Mouse (Mus musculus): ENCODE results near the gene Tmem209. TPM values are rescaled to one million over a fixed set of nuclear protein-coding genes. Genes with fewer than 3 reads are reported as not detected.

Gene Tmem209
- 28.0 and 28.1 TPM in 2 replicates for polyA plus RNA-seq (2015; fragmentation: Nextera tagmentation; extraction: Ambion mirVana)

DNA sequence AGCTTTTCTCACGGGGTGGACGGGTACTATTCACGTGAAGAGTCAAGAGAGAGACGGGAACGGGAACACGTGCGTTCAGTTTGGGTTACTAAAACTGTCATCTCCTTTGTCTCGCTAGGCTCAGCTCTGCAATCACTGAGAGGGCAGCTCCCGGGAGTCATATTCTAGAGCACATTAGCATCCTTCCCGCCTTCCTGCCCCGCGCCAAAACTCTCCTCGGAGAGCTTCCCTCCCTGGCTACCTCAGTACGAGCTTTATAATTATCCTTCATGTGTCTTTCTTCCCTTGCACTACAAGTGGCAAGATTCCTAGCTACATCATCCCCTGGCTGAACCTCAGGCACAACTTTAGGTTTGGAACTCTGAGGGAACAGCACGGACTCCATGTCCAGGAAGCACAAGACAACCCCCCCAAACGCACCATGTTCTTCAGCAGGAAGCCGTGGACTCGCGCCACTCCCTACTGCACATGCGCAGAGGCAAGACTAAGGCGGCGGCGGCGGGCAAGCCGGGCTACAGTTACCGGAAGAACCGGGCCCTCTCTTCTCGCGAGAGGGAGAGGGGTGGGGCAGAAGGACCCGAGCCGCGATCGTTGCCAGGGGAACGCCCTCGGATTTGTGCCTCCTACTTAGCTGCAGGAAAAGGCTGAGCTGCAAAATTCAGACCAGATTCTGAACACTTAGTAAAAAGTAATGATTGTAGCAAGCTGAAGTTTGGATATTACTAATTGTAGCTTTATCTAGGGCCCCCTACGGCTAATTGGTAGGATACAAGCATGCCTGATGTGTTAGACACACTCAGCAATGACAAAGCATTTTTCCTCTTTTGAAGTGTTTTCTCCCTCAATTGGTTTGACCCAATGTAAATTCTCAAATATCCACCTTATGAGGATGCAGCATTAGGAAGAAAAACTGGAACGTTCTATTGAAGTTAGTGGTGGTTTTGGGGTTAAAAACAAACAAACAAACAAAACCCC is at the start of gene Tmem209, which contains the start of gene Ssmem1:
Gene Tmem209, minus strand, starts transcription at position 519 of the 975 bp plus-strand sequence.
Gene Ssmem1, plus strand, starts transcription at position 585 of the 975 bp plus-strand sequence.
- Histone ChIP-seq H3K9me3 (no peaks in the 10 kb centered on the region), H3K36me3 (peaks cover 17% of the 10 kb centered on the region), H3K4me3 (peak within 1 kb of the TSS; percentile 55), H3K4me2 (peak within 1 kb of the TSS; percentile 58), H3K27ac (peak within 1 kb of the TSS; percentile 99), H3K4me1 (peaks cover 12% of the 10 kb centered on the region), H3K9ac (peak within 1 kb of the TSS; percentile 60), H3K27me3 (no peaks in the 10 kb centered on the region)
- WGBS: under 1% methylated on average over 37 of the region's 37 CpGs
- ATAC-seq (ENCODE audit: insufficient number of reproducible peaks, low FRiP score, low TSS enrichment, low read depth): peak; percentile 99

DNA sequence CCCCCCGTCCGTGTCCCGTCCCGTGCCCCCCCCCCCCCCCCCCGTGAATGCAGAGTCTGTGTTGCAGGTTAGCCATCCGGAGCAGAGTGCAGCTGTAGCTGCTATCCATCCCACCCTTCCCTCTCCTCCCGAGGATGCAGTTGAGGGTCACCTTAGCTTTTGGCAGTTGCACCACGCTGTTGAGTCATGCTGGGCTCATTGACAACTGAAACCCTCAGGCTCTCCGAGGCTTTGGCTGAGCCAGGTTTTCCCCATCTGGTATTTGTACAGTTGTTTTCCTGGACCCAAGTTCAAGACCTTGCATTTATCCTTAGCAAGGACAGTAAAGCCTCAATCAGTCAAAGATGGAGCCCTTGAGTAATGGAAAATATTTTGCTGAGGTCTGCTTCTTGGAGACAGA is 46.5 kb upstream of the Tmem209 start:
- H3K4me2 ChIP-seq: no peak overlapping the region
- H3K36me3 ChIP-seq: no peaks in the 10 kb centered on the region
- H3K4me3 ChIP-seq: no peak overlapping the region
- peak; percentile 68; the same call in 1 of the 2 replicates for ATAC-seq (ENCODE audit: insufficient number of reproducible peaks, low FRiP score, low TSS enrichment, low read depth)
- no peaks in the 10 kb centered on the region for H3K9me3 ChIP-seq
- H3K27me3 ChIP-seq: no peaks in the 10 kb centered on the region
- H3K27ac ChIP-seq: no peak overlapping the region
- 18% methylated on average over 7 of the region's 9 CpGs for WGBS
- peaks cover 23% of the 10 kb centered on the region for H3K4me1 ChIP-seq
- no peak overlapping the region for H3K9ac ChIP-seq

DNA sequence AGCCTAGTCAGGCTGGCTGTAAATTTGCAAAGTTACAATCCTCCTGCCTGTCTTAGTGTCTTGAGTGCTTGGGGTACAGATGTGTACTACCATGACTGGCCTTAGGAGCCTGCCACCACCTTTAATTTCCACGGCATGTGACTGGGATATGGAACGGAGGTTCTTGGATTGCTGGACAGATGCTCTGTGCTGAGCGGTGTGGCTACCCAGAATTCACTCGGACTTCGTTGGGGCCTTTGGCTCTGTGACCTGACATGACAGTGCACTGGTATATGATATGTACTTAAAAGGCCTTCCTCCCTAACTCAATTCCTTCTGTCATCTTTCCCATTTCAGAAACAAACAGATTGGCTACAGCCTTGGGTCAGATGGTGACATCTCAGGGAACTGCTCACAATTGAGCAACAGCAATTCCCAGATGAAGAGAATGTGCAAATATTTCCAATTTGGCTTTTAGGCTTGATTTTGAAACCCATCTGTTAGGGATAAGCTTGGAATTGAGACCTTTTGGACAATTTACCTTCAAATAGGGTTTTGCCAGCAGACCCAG is 45.1 kb upstream of the Tmem209 start:
- 77% methylated on average over 5 of the region's 5 CpGs for WGBS
- Histone ChIP-seq H3K4me1 (peaks cover 27% of the 10 kb centered on the region), H3K9ac (no peak overlapping the region), H3K4me2 (no peak overlapping the region), H3K4me3 (no peak overlapping the region), H3K27ac (no peak overlapping the region), H3K9me3 (no peaks in the 10 kb centered on the region), H3K27me3 (no peaks in the 10 kb centered on the region), H3K36me3 (no peaks in the 10 kb centered on the region)
- ATAC-seq (ENCODE audit: insufficient number of reproducible peaks, low FRiP score, low TSS enrichment, low read depth): no peak

DNA sequence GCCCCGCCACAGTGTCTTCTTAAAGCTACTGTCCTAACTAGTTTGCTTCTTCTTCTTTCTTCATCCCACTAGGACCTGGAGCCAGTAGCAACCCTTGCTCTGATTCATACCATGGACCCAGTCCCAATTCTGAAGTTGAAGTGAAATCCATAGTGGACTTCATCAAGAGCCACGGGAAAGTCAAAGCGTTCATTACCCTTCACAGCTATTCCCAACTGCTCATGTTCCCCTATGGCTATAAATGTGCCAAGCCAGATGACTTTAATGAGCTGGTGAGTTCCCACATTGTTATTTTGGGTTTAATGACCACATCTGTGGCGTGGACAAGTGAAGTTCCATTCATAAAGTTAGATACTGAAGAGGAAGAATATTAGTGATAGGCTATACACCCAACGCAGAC is 44.5 kb upstream of the Tmem209 start:
- ATAC-seq (ENCODE audit: insufficient number of reproducible peaks, low FRiP score, low TSS enrichment, low read depth): no peak
- Histone ChIP-seq H3K9me3 (no peaks in the 10 kb centered on the region), H3K4me3 (no peak overlapping the region), H3K27ac (peak overlapping the region; percentile 75), H3K9ac (no peak overlapping the region), H3K4me2 (no peak overlapping the region), H3K36me3 (no peaks in the 10 kb centered on the region), H3K4me1 (peaks cover 33% of the 10 kb centered on the region), H3K27me3 (no peaks in the 10 kb centered on the region)
- 50% methylated on average over 5 of the region's 5 CpGs for WGBS

DNA sequence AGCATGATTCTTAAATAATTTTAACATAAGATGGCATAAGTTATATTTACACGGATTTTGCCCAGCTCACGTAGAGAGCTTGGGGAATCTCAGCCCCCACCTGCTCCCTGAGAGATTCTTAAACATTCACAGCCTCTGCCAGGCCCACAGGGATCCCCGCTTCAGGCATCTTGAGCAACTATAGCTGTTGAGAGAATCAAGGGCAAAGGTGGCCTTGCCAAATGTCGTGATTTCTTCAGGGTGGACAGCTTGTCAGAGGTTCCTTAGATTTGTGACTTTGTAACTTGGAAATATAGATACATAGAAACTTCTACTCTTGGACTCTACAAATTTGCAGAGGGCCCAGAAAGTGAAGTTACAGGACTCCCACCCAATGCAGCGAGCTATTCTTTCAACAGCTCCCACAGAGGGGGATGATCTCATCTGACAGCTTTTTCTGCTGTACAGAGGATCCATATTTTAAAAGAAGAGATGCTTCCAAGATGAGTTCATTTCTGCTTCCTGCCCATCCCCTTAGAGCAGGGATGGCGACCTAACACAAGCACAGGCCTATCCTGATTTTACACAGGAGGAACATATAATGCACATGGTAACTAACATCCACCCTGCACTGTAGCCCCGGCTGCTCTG is 43.9 kb upstream of the Tmem209 start:
- Histone ChIP-seq H3K9ac (no peak overlapping the region), H3K4me1 (peaks cover 36% of the 10 kb centered on the region), H3K4me2 (no peak overlapping the region), H3K4me3 (no peak overlapping the region), H3K27ac (peak overlapping the region; percentile 75), H3K9me3 (no peaks in the 10 kb centered on the region), H3K36me3 (no peaks in the 10 kb centered on the region), H3K27me3 (no peaks in the 10 kb centered on the region)
- ATAC-seq (ENCODE audit: insufficient number of reproducible peaks, low FRiP score, low TSS enrichment, low read depth): no peak
- WGBS: 58% methylated on average over 7 of the region's 7 CpGs

DNA sequence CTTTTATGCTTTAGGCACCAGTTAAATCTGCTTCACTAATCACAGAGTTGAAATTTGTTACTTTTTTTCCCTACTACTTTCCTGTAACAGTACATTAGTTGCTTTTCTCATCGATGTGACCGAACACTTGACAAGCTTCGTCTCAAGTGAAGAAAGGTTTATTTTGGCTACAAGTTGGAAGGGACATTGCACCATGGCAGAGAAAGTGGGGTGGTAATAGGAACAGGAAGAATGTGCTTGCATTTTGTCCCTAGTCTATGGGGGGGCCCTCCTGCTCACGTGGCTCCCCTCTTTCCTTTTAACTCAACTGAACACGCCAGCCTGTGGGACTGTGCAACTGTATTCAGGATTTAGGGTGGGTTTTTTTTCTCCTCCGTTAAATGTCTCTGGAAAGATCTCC is 43.0 kb upstream of the Tmem209 start:
- Histone ChIP-seq H3K9me3 (no peaks in the 10 kb centered on the region), H3K4me3 (no peak overlapping the region), H3K4me1 (peaks cover 44% of the 10 kb centered on the region), H3K36me3 (no peaks in the 10 kb centered on the region), H3K4me2 (no peak overlapping the region), H3K27me3 (no peaks in the 10 kb centered on the region), H3K27ac (peak overlapping the region; percentile 84), H3K9ac (no peak overlapping the region)
- 30% methylated on average over 6 of the region's 6 CpGs for WGBS
- ATAC-seq (ENCODE audit: insufficient number of reproducible peaks, low FRiP score, low TSS enrichment, low read depth): no peak

DNA sequence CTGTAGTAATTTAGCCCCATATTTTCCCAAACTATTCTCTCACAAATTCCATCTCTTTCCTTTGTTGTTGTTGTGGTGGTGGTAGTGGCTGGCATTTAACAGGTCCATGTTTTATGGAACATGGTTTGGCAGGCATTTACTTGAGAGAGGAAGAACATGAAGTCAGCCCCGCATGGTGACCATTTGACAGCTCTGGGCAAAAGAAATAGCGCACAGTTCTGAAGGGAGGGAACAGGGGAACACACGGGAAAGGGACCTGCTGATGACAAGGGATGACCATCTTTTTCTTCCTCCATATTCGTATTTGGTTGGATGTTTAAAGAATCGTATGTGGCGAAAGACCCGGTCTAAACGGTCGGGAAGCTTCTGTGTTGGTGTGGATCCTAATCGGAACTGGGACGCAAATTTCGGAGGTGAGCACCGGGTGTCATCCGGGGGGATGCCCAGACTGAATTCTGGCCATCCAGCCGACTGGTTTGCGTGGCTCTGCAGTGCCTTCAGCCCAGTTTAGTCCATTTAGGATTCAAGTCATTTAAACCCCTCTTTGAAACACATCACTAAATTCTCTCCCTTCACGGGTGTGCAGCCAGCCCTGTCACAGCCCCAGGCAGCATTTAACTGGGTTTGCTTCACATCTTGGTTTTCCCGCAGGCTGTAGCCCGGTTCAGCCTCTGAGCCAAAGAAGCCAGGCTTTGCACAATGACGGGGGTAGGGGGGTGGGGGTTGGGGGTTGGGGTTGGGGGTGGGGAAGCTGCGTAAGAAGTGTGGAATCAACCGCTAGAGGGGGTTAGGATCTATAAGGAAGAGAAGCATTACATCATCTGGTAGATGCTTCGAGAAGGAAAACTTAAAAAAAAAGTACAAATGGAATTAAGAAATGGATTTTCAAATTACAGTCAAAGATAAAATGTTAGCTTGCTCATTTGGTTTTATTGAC is 42.3 kb upstream of the Tmem209 start:
- Histone ChIP-seq H3K9ac (no peak overlapping the region), H3K4me3 (no peak overlapping the region)
- ATAC-seq (ENCODE audit: insufficient number of reproducible peaks, low FRiP score, low TSS enrichment, low read depth): no peak

DNA sequence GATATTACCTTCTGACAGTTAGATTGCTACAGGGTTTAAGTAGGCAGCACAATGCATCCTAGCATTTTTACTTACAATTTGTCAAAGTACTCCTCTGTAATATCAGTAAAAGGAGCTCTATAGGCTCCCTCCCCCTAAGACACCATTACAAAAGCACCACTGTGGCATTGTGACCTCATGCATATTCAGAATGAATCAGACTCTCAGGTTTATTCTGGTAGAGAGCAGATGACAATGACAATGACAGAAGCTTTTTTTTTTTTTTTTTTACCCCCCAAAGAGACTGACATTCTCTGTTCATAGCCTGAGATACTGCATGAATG is 41.6 kb upstream of the Tmem209 start:
- Histone ChIP-seq H3K27ac (peak overlapping the region; percentile 83; the same call in 1 of the 2 replicates), H3K27me3 (no peaks in the 10 kb centered on the region), H3K4me1 (peaks cover 55% of the 10 kb centered on the region), H3K36me3 (no peaks in the 10 kb centered on the region), H3K9ac (no peak overlapping the region), H3K4me2 (no peak overlapping the region), H3K9me3 (no peaks in the 10 kb centered on the region), H3K4me3 (no peak overlapping the region)
- ATAC-seq (ENCODE audit: insufficient number of reproducible peaks, low FRiP score, low TSS enrichment, low read depth): no peak

More for the DNA sequence above, 42.3 kb upstream of the Tmem209 start:
- Histone ChIP-seq H3K4me2 (peak overlapping the region; percentile 14; the same call in 1 of the 2 replicates), H3K4me1 (peaks cover 49% of the 10 kb centered on the region), H3K27ac (peak overlapping the region; percentile 84), H3K27me3 (no peaks in the 10 kb centered on the region), H3K36me3 (no peaks in the 10 kb centered on the region), H3K9me3 (no peaks in the 10 kb centered on the region)
- WGBS: 20% methylated on average over 23 of the region's 23 CpGs

DNA sequence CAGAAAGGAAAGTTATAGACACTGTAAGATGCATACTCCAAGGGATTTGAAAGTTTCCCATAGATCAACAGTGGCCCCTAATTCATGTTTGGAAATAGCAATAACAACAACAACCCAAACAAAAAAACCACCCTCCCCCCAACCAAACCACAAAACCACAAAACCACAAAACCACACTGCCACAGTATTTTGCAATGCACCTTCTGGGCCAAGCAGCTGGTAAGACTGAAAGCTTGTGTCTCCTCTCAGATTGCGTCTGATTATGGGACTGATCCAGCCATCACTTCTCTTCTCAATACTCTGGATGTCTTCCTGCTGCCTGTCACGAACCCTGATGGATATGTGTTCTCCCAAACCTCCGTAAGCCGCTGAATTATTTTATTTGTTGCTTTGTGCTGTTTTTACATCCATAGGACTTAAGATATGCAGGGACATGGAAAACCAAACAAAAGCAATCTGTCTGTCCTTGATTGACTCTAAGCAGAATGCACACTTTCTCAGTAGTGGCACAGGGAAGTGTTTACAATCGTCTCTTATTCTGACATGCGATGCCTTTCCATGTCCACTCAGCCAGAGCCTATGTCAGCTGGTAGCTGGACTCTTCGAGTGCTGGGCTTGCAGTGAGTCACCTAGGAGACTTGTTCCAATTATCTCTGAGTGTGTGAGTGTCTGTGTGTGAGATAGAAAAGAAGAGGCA is 41.1 kb upstream of the Tmem209 start:
- ATAC-seq (ENCODE audit: insufficient number of reproducible peaks, low FRiP score, low TSS enrichment, low read depth): no peak
- H3K9ac ChIP-seq: no peak overlapping the region
- peaks cover 55% of the 10 kb centered on the region for H3K4me1 ChIP-seq
- no peak overlapping the region for H3K4me2 ChIP-seq
- WGBS: 67% methylated on average over 7 of the region's 7 CpGs
- H3K4me3 ChIP-seq: no peak overlapping the region
- H3K36me3 ChIP-seq: no peaks in the 10 kb centered on the region
- H3K9me3 ChIP-seq: no peaks in the 10 kb centered on the region
- no peaks in the 10 kb centered on the region for H3K27me3 ChIP-seq
- peak overlapping the region; percentile 83; the same call in 1 of the 2 replicates for H3K27ac ChIP-seq

DNA sequence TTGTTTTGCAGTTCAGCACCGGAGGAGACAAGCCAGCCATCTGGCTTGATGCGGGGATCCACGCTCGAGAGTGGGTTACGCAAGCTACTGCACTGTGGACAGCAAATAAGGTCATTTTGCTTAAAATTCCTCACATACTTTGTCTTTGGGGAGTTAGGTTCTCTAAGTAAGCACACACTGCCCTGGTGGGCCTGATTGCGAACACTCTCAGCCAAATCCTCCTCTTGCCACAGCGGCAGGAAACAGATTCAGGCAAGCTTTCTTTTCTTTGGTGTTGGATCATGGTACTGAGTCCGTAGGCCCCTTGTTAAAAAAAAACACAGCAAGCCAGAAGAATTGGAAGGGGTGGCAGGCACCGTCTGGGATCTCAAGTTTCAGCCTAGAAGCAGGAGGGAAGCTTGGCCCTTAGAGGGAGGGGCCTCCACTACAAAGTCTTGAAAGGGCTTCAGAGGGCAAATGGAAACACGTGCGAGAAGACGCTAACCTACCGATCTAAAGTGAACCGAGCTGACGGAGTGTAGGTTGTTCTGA is 39.7 kb upstream of the Tmem209 start:
- Histone ChIP-seq H3K36me3 (no peaks in the 10 kb centered on the region), H3K27me3 (no peaks in the 10 kb centered on the region), H3K27ac (peak overlapping the region; percentile 92), H3K4me1 (peaks cover 60% of the 10 kb centered on the region), H3K9me3 (no peaks in the 10 kb centered on the region), H3K9ac (no peak overlapping the region), H3K4me2 (peak overlapping the region; percentile 28), H3K4me3 (no peak overlapping the region)
- peak; percentile 66; the same call in 1 of the 2 replicates for ATAC-seq (ENCODE audit: insufficient number of reproducible peaks, low FRiP score, low TSS enrichment, low read depth)
- WGBS: 8% methylated on average over 15 of the region's 15 CpGs
